Mouse (Mus musculus) layer of hippocampus, postnatal 36 days (tissue): ENCODE results near the gene Rora. TPM values are rescaled to one million over a fixed set of nuclear protein-coding genes. Genes with fewer than 3 reads are reported as not detected.
A peak's percentile ranks its signal among the peaks of the same experiment; 100 is the strongest.

ENCODE experiments used
- DNase-seq, 2 experiments: peaks; one replicate each; pipeline ENCODE4 v3.0.0; 2022
- total RNA-seq, 2 experiments: library from RNA; stranded (reverse); gene quantifications; 2 replicates each; pipeline ENCODE4 v1.2.3; 2021

Gene Rora
- total RNA-seq, 2 experiments from 2014 or later: 30.2 to 35.3 TPM

GRCm38 (mm10) chr9:69293688-69294074 is 640.1 kb downstream of the Rora start:
- no peak for DNase-seq

- no peak for DNase-seq
Observed at GRCm38 (mm10) chr9:69294426-69294825, 640.8 kb downstream of the Rora start.

- DNase-seq: no peak
Observed at GRCm38 (mm10) chr9:69294856-69295255, 641.3 kb downstream of the Rora start.

DNA sequence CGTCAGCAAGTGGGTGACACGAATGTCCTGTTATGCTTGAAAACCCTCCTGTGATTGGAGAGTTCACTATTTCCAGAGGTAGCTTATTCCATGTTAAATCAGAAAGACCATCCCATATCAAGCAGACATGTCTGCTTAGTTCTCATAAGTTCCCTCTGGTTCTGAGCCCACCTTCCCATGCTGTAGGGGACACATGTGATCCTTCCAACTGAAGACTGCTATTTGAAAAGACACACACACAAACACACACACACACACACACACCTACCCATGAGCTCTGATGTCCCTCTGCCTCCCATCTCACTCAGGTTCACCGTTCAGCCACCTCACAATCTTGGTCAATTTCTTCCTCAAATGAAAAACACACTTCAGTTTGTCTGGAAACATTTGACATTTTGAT is 642.2 kb downstream of the Rora start:
- DNase-seq: no peak

DNA sequence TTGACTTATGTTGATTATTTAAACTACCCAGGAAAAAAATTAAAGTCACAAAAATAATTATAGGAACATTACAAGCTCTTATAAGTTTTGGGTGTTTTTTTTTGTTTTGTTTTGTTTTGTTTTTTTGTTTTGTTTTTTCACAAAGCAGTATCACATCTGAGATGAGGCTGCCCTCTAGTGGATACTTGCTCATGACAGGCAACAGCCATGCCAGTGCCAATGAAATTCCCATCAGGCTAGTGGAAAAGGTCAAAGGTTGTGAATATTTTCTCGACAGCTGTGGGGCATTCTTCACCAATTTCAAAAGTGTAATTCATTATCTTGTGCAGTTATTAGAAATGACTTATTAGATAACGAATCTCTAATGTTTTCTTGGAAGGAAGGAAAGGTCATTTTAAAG is 642.8 kb downstream of the Rora start:
- peak in 1 of 2 experiments; percentile 17 for DNase-seq

DNA sequence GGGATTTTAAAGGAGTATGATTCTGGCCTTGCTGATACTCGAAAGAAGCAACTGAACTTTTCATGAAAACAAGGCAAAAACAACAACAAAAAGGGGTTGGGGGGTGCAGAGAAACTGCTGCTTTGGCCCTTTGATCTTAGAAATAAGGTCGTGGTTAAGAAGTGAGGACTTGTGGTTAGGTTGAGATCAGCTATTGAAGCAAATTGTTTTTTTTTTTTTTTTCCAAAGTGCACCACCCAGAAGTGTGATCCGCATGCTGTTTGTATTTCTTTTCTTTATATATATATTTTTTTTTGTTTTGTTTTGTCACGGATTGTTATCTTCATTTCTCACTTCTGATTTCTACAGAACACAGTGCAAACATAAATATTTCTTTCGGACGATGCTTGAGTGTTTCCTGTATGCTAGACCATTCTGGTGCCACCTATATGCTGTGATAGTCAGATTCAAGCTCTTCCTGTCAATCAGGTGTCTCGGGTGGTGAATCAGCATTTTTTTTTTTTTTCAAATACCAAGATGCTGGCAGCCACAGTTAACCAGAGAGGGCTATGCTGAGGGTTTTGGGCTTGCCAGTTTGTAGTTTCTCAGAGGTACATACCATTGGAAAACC is 644.3 kb downstream of the Rora start:
- DNase-seq: no peak

GRCm38 (mm10) chr9:69298566-69299335 is 645.2 kb downstream of the Rora start:
- DNase-seq: no peak

GRCm38 (mm10) chr9:69299484-69299883 is 645.9 kb downstream of the Rora start:
- no peak for DNase-seq

- no peak for DNase-seq
Observed at GRCm38 (mm10) chr9:69300296-69300695, 646.7 kb downstream of the Rora start.

GRCm38 (mm10) chr9:69301445-69301844 is 647.9 kb downstream of the Rora start:
- DNase-seq: peak in 1 of 2 experiments; percentile 31

DNA sequence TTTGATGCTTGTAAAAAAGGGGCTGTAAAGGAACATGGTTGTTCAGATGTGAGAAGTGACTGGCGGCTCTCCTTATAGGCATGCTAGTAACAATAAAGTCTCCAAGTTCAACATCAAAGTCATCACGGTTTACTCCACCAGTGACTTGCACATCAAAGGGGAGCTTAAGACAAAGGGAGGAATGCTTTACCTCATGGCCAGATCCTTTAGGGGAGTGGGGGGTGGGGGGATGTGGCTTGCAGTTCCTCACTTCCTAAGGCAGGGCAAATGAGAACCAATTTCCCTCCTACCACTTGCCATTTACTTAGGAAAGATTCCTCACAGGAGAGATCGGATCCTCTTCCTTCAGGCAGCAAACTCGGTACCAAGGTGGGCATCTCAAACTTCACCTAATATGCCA is 648.4 kb downstream of the Rora start:
- no peak for DNase-seq

DNA sequence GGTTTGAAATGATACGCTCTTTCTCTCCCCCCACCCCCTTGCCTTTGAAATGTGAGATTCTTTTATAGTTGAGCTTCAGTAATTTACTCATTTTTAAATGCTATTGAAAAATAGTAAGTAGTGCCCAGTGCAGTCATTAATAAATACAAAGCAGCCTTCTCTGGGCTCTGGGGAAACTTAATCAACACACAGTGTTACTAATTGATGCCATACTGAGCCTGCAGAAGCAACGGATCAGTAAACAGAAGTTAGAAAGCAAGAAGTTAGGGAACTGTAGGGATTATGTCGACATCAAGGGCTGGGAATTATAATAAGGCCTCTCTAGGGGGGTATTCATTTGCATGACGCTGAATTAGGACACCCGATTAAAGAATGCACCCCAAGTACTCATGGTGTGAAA is 649.3 kb downstream of the Rora start:
- no peak for DNase-seq

- no peak for DNase-seq
Observed at GRCm38 (mm10) chr9:69303346-69303944, 649.9 kb downstream of the Rora start.

GRCm38 (mm10) chr9:69303962-69304361 is 650.4 kb downstream of the Rora start:
- DNase-seq: no peak

- no peak for DNase-seq
Observed at GRCm38 (mm10) chr9:69304492-69304891, 650.9 kb downstream of the Rora start.

DNA sequence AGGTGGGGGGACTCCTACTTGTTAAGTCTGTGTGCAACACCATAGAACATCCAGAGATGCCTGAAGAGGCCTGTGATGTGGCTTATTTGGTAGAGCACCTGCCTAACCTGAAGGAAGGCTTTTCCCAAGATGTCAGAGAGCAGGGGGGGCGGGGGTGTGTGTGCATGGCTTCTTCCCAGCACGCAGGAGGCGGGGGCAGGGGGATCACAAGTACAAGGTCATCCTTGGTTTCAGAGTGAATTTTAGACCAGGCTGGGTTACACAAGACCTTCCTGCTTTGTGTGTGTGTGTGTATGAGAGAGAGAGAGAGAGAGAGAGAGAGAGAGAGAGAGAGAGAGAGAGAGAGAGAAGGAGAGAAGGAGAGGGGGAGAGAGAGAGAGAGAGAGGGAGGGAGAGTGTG is 651.4 kb downstream of the Rora start:
- no peak for DNase-seq

- peak in 1 of 2 experiments; percentile 16 for DNase-seq
Observed at GRCm38 (mm10) chr9:69306734-69307528, 653.3 kb downstream of the Rora start.

GRCm38 (mm10) chr9:69307974-69308373 is 654.4 kb downstream of the Rora start:
- no peak for DNase-seq

DNA sequence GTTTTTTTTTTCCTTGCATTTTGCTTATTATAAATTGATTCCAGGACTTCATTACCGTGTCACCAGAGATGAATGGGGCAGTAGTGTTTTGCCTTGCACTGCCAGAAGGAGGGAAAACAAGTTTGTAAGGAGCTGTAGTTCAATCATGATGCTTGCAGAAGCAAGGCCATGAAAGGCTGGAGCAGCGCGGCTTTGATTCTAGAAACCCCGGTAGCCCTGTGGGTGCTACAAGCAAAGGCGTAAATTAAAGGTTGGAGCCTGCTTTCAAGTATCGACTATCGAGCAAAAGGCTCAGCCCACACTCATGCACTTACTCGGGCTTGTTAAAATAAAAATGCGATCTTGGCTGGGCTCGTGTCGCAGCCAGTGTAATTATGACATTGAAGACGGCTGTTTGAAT is 656.9 kb downstream of the Rora start:
- no peak for DNase-seq

- DNase-seq: no peak
Observed at GRCm38 (mm10) chr9:69313297-69313696, 659.7 kb downstream of the Rora start.

DNA sequence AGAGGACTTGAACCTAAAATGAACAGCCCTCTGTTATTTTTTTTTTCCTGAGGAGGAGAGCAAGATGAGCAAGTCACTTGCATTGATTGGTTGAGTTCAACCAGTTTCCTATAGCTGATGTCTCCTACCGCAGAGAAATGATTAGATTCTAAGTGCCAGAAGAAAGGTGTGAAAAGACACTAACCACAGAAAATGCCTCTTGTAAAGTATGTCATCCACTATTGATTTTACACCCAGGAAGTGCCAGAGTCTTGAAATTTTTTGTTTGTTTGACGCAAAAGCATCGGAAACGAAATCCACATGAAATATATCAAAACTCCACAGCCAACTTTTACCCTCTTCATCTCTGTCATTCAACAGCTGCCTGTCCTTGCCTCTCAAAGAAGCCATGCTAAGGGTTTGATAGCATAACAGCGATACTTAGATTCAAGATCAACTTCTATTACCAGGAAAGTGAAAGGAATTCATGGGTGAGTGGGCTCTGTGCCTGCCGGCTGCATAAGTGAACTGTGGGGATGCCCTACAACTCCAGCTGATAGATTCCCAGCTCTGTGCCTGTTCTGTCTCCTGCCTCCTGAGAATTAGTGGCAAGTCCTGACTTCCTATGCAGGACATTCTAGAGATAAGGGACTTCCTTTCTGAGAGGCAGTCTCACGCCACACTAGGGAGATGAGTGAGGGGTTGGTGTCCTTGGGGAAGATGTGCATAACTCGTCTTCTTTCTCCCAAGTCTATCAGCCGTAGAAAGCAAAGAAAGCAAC is 661.0 kb downstream of the Rora start:
- DNase-seq: no peak

DNA sequence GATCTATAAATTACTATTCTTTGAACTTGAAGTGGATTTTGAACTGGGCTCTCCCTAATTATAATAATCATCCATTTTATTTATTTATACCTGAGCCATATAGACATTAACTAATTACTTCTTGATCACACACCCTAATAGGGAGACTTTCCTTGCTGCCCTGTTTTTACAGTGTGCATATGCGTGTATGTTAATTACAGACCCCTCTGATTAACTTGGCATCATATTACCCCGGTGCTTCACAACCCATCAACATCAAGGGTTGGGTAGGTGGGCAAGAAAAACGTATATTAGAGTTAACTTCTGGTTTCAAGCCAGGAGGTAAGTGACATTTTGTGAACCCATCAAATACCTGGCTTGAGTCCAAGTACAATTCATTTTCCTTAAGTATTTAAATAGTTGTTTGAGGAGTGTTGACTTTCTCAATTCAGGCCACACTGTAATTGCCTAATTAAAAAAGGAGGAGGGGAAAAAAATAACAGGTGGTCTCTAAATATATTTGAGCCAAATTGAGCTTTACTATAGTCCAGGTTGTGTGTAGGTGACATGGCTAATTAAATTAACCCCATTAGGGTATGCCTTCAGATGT is 664.0 kb downstream of the Rora start:
- DNase-seq: no peak
